Mouse (Mus musculus) megakaryocyte-erythroid progenitor cell, adult 5 weeks (primary cell): ENCODE measurements around the gene Cdkn2a. TPM values are rescaled to one million over a fixed set of nuclear protein-coding genes. Genes with fewer than 3 reads are reported as not detected.

Experiments
- polyA plus RNA-seq: library from polyadenylated mRNA; stranded (reverse); fragments of >175 nt; gene quantifications from 2 replicates; pipeline ENCODE4 v1.2.3, GENCODE M21; 2012

Cdkn2a gene
- polyA plus RNA-seq: 0.20 TPM in 1 of 2 replicates, not detected in the other

GRCm38 (mm10) chr4:89294486-89295440 is at the start of gene Cdkn2a:
Cdkn2a (minus strand) TSS chr4:89294653.

DNA sequence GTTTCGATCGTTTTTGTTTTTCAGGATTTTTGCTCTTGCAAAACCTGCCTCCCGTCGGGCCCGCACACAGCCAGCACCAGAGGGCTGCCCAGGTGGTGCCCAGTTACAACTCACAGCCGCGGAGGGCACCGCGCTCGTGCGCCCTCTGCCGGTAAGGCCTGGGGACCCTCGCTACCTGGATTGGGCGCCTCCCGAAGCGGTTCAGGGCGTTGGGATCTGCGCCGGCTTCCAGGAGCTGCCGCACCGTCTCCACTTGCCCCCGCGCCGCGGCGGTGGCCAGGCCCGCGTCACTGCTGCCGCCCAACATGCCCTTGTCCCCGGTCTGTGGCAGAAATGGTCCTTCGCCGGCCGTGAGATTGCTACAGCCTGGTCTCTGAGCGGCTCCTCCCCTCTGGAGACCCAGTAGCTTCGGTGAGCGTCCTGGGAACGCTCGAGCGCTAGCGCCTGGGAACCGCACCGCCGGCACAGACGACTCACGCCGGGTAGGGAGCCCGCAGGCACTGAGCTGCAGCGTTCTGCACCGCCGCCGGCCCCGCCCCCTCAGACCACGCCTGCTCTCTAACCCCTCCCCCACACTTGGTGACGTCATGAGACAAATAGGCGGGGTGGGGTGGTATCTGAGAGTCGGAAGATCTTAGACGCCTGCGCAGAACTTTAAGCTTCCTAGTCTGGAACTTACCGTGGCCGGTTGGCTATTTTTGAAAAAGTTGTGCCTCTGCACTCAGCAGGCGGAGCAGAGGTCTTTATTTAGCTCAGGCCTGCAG is 16.2 kb upstream of the Cdkn2a start, which contains the start of gene Cdkn2b:
Gene Cdkn2b, minus strand, starts transcription at position 549 of the 764 bp plus-strand sequence.

Other genes with a start within 250 kb of the Cdkn2a start
- gene Mtap, start 157.5 kb downstream of the Cdkn2a start, polyA plus RNA-seq: 8.4 and 9.5 TPM in 2 replicates
- gene Cdkn2b, start 16.4 kb upstream of the Cdkn2a start, polyA plus RNA-seq: 0.06 and 0.14 TPM in 2 replicates